Mouse (Mus musculus): ENCODE results near the gene Gm49361. TPM values are rescaled to one million over a fixed set of nuclear protein-coding genes. Genes with fewer than 3 reads are reported as not detected.
"Not testable (repeated sequence)": the region's sequence is repeated elsewhere in the genome, so short reads cannot be mapped to it uniquely, and the experiment has no call there.

Gm49361 gene
- total and polyA plus RNA-seq, 3 experiments, result not detected

GRCm38 (mm10) chr14:57664822-57665627 is 80.9 kb downstream of the Gm49361 start, which contains the start of gene Xpo4:
Xpo4 (minus strand) TSS chr14:57665430.
- Histone ChIP-seq H3K36me3 (replicated peaks) (peaks cover 33% of the 10 kb centered on the region), H3K27me3 (ENCODE audit: insufficient read depth, low read length) (no peaks in the 10 kb centered on the region), H3K4me3 (ENCODE audit: low read depth, low read length) (peak within 1 kb of the TSS; percentile 96), H3K9me3 (replicated peaks) (no peaks in the 10 kb centered on the region), H3K4me1 (ENCODE audit: insufficient read depth, low read depth, low read length) (peaks cover 31% of the 10 kb centered on the region)
- TF ChIP-seq POLR2AphosphoS5 (IDR thresholded peaks at IDR 0.05; ENCODE audit: insufficient replicate concordance, low read depth, low read length), result no peak
- DNase-seq (ENCODE audit: low spot score) (peak; percentile 87), ATAC-seq (ENCODE audit: extremely low read depth, insufficient number of reproducible peaks, low FRiP score, poor library complexity, severe bottlenecking) (peak; percentile 68)

- peak; percentile 19 for DNase-seq (ENCODE audit: low spot score)
- ATAC-seq (ENCODE audit: extremely low read depth, insufficient number of reproducible peaks, low FRiP score, poor library complexity, severe bottlenecking), result peak; percentile 50
These were observed 81.5 kb downstream of the Gm49361 start for GRCm38 (mm10) chr14:57664311-57664821.

GRCm38 (mm10) chr14:57663630-57664029 is 82.3 kb downstream of the Gm49361 start:
- TF ChIP-seq CTCF (IDR thresholded peaks at IDR 0.05; ENCODE audit: low read depth, low read length), result no peak
- Histone ChIP-seq H3K36me3 (replicated peaks) (peaks cover 30% of the 10 kb centered on the region), H3K9me3 (replicated peaks) (no peaks in the 10 kb centered on the region), H3K27me3 (ENCODE audit: insufficient read depth, low read length) (no peaks in the 10 kb centered on the region), H3K4me3 (ENCODE audit: low read depth, low read length) (peak overlapping the region; percentile 96), H3K4me1 (ENCODE audit: insufficient read depth, low read depth, low read length) (peaks cover 34% of the 10 kb centered on the region)
- no peak for DNase-seq (ENCODE audit: low spot score)
- no peak for ATAC-seq (ENCODE audit: extremely low read depth, insufficient number of reproducible peaks, low FRiP score, poor library complexity, severe bottlenecking)

More at GRCm38 (mm10) chr14:57664311-57664821, 81.5 kb downstream of the Gm49361 start:
- H3K27me3 ChIP-seq (ENCODE audit: insufficient read depth, low read length), result no peaks in the 10 kb centered on the region
- H3K36me3 ChIP-seq (replicated peaks), result peaks cover 33% of the 10 kb centered on the region
- peak overlapping the region; percentile 96 for H3K4me3 ChIP-seq (ENCODE audit: low read depth, low read length)
- H3K4me1 ChIP-seq (ENCODE audit: insufficient read depth, low read depth, low read length), result peaks cover 34% of the 10 kb centered on the region
- H3K9me3 ChIP-seq (replicated peaks), result no peaks in the 10 kb centered on the region
- TF ChIP-seq GATA1 (IDR thresholded peaks at IDR 0.05; ENCODE audit: borderline replicate concordance, low read length), result no peak
- TF ChIP-seq TAL1 (conservative IDR thresholded peaks at IDR 0.05; ENCODE audit: low read depth, low read length), result no peak
- TF ChIP-seq POLR2AphosphoS5 (IDR thresholded peaks at IDR 0.05; ENCODE audit: insufficient replicate concordance, low read depth, low read length), result no peak
- no peak for TF ChIP-seq GATA2 (IDR thresholded peaks at IDR 0.05; ENCODE audit: borderline replicate concordance, low read depth, low read length)
- no peak for TF ChIP-seq CTCF (IDR thresholded peaks at IDR 0.05; ENCODE audit: low read depth, low read length)

DNA sequence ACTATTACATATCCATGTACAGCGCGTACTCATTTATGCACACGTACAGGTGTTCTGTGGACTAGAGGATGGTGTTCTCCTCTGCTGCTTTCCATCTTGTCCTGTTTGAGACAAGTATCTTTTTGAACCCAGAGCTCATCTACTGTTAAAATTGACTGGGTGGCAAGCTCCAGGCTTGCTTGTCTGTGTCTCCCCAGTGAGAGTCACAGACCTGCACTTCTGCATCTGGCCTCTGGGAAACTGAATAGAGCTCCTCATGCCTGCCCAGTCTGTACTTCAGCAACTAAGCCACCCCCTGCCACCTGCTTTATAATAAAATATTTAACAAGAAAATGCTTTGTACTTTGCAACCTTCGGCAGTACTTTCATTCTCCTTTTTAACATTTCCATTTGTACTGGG is 87.6 kb downstream of the Gm49361 start:
- no peak; the same call in 1 of the 2 replicates for ATAC-seq (ENCODE audit: extremely low read depth, insufficient number of reproducible peaks, low FRiP score, poor library complexity, severe bottlenecking)
- peaks cover 50% of the 10 kb centered on the region for H3K36me3 ChIP-seq (replicated peaks)
- peaks cover 33% of the 10 kb centered on the region for H3K4me1 ChIP-seq (ENCODE audit: insufficient read depth, low read depth, low read length)
- H3K4me3 ChIP-seq (ENCODE audit: low read depth, low read length), result no peak overlapping the region
- no peak for DNase-seq (ENCODE audit: low spot score)
- no peaks in the 10 kb centered on the region for H3K9me3 ChIP-seq (replicated peaks)
- no peaks in the 10 kb centered on the region for H3K27me3 ChIP-seq (ENCODE audit: insufficient read depth, low read length)
- TF ChIP-seq TAL1 (conservative IDR thresholded peaks at IDR 0.05; ENCODE audit: low read depth, low read length), result no peak
- no peak for TF ChIP-seq CTCF (IDR thresholded peaks at IDR 0.05; ENCODE audit: low read depth, low read length)
- no peak for TF ChIP-seq POLR2AphosphoS5 (IDR thresholded peaks at IDR 0.05; ENCODE audit: insufficient replicate concordance, low read depth, low read length)
- no peak for TF ChIP-seq GATA2 (IDR thresholded peaks at IDR 0.05; ENCODE audit: borderline replicate concordance, low read depth, low read length)
- TF ChIP-seq GATA1 (IDR thresholded peaks at IDR 0.05; ENCODE audit: borderline replicate concordance, low read length), result no peak

DNA sequence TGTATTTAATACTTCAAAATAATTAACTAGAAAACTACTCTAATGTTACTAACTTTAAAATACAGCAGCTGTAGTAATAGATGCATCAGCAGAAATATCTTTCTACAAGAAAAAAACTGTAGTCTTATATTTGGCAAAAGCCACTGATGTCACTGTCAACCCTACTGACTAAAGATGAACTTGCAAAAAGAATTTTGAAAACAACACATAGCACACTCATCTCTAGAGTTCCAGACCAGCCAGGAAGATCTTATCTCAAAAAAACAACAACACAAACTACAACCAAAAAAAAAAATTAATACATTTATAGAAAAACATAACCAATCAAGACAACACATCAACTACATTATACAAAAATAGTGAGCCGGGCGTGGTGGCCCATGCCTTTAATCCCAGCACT is 88.4 kb downstream of the Gm49361 start:
- ATAC-seq (ENCODE audit: extremely low read depth, insufficient number of reproducible peaks, low FRiP score, poor library complexity, severe bottlenecking), result no peak
- no peak for DNase-seq (ENCODE audit: low spot score)
- Histone ChIP-seq H3K4me1 (ENCODE audit: insufficient read depth, low read depth, low read length) (peaks cover 27% of the 10 kb centered on the region), H3K9me3 (replicated peaks) (no peaks in the 10 kb centered on the region), H3K27me3 (ENCODE audit: insufficient read depth, low read length) (no peaks in the 10 kb centered on the region), H3K4me3 (ENCODE audit: low read depth, low read length) (no peak overlapping the region), H3K36me3 (replicated peaks) (peaks cover 56% of the 10 kb centered on the region)
- TF ChIP-seq POLR2AphosphoS5 (IDR thresholded peaks at IDR 0.05; ENCODE audit: insufficient replicate concordance, low read depth, low read length), result no peak
- TF ChIP-seq GATA1 (IDR thresholded peaks at IDR 0.05; ENCODE audit: borderline replicate concordance, low read length), result no peak
- no peak for TF ChIP-seq CTCF (IDR thresholded peaks at IDR 0.05; ENCODE audit: low read depth, low read length)
- TF ChIP-seq TAL1 (conservative IDR thresholded peaks at IDR 0.05; ENCODE audit: low read depth, low read length), result no peak
- no peak for TF ChIP-seq GATA2 (IDR thresholded peaks at IDR 0.05; ENCODE audit: borderline replicate concordance, low read depth, low read length)

DNA sequence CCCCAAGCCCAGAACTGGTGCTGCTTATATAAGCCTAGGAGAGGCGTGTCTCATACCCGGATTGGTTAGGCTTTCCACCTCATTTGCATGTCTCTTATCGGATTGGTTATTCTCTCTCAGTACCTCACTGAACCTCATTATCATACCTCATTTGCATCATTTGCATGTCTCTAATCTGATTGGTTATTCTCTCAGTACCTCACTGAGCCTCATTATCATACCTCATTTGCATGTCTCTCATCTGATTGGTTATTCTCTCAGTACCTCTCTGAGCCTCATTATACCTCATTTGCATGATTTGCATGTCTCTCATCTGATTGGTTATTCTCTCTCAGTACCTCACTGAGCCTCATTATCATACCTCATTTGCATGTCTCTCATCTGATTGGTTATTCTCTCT is 89.4 kb downstream of the Gm49361 start:
- not testable (repeated sequence) for DNase-seq (ENCODE audit: low spot score); H3K4me3 ChIP-seq (ENCODE audit: low read depth, low read length); H3K9me3 ChIP-seq (replicated peaks); ATAC-seq (ENCODE audit: extremely low read depth, insufficient number of reproducible peaks, low FRiP score, poor library complexity, severe bottlenecking); H3K27me3 ChIP-seq (ENCODE audit: insufficient read depth, low read length)
- Histone ChIP-seq H3K4me1 (ENCODE audit: insufficient read depth, low read depth, low read length) (peaks cover 24% of the 10 kb centered on the region), H3K36me3 (replicated peaks) (peaks cover 53% of the 10 kb centered on the region)

DNA sequence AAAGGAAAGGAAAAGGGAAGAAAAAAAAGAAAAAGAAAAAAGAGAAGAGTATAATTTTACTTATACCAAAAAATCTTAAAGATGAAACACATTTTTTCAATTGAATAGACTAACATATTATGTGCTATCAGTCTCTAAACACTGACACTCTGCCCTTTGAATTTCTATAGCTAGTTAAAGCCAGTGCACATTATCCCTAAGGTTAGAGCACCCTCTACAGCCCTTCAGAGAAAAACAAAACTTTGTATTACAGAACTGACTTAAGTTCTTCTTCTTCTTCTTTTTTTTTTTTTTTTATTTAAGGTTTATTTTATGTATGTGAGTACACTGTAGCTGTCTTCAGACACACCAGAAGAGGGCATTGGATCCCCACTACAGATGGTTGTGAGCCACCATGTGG is 96.4 kb downstream of the Gm49361 start:
- TF ChIP-seq TAL1 (conservative IDR thresholded peaks at IDR 0.05; ENCODE audit: low read depth, low read length) (no peak), CTCF (IDR thresholded peaks at IDR 0.05; ENCODE audit: low read depth, low read length) (no peak)
- ATAC-seq (ENCODE audit: extremely low read depth, insufficient number of reproducible peaks, low FRiP score, poor library complexity, severe bottlenecking) (no peak), DNase-seq (ENCODE audit: low spot score) (no peak)
- H3K36me3 ChIP-seq (replicated peaks), result peaks cover 58% of the 10 kb centered on the region
- no peaks in the 10 kb centered on the region for H3K27me3 ChIP-seq (ENCODE audit: insufficient read depth, low read length)
- peaks cover 23% of the 10 kb centered on the region for H3K4me1 ChIP-seq (ENCODE audit: insufficient read depth, low read depth, low read length)
- H3K4me3 ChIP-seq (ENCODE audit: low read depth, low read length), result no peak overlapping the region
- no peaks in the 10 kb centered on the region for H3K9me3 ChIP-seq (replicated peaks)

All from G1E (cell line).